Mouse (Mus musculus) layer of hippocampus, adult 9-11 months (tissue): ENCODE results near the gene Dact2.

ENCODE experiments used
- DNase-seq: peaks from one replicate; pipeline ENCODE4 v3.0.0; 2022

Dact2 gene

DNA sequence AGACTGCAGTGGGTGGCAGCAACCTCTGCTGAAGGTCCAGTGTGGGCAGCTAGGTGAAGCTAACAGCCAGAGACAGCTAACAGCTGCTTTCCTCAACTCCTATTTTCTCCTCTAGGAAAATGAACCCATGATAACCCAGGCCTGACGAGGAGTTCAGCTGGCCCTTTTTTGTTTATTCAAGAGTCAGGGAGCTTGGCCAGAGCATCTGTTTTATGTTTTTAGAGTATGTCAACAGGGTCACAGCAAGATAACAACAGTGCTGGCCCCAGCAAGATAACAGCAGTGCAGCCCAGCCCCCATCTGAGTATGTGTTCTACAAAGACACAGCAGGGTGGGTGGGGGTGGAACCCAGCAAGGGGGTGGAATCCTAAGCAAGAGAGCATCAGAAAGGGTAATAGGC is 30.6 kb downstream of the Dact2 start:
- DNase-seq: no peak

DNA sequence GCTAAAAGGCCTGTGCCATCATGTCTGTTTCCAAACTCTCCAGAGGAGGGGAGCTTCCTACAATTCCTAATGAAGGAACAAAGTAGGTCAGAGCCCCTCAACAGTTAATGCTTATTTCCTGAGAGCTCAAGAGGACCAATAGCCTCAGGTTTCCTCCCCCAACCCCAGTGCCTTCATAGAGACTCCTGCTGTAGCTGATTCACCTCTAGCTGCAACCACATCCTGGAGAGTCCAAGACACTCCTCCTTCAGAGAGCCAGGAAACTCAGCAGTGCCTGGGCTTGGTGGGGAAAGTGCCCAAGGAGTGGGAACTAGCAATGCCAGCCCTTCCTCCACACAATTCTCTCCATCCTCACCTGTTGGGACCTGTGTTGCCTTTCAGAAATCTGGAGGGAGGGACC is 31.4 kb downstream of the Dact2 start:
- no peak for DNase-seq

GRCm38 (mm10) chr17:14172184-14172583 is 31.9 kb downstream of the Dact2 start:
- DNase-seq: no peak

DNA sequence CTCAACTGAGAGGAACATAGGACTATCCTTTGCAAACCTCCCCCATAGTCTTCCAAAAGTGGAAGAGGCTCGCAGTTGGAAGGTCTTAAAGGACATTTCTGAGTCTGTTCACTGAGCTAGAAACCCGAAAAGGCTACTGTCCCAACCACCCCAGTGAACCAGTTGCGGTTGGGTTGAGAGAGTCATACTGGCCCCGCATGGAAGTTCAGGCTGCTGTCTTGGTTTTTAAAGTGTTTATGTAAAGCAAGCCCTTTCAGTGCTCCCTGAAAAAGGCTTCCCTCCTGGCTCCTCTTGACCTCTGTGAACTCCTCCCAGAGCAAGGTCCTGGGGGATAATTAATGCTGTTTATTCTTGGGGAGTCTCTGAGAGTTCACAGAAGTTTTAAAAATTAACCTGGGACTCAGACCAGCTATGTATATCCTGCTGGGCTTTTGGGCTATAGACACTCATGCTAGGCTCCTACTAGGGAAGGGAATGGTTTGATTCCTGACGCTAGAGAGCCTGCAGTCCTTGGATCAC is 33.1 kb downstream of the Dact2 start:
- no peak for DNase-seq

DNA sequence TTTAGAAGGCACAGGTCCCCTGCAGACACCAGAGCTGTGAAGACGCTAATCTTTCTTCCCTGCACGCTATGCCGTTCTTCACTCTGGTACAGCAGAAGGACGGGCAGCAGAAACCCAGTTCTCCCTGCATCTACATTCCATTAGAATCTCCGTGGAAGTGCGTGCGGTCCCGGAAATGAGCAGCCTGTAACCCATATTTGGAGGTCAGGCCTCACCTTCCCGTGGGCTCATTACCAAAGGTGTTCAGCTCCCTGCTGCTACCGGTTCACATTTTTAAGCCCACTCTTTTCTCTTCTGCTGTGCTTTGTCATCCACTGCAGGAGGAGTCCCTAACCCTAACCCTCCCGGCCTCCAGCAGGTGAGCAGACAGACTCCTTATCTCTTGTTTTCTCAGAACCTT is 34.7 kb downstream of the Dact2 start:
- no peak for DNase-seq

GRCm38 (mm10) chr17:14167594-14167993 is 36.5 kb downstream of the Dact2 start:
- no peak for DNase-seq

- no peak for DNase-seq
Observed at GRCm38 (mm10) chr17:14166746-14167432, 37.2 kb downstream of the Dact2 start.

DNA sequence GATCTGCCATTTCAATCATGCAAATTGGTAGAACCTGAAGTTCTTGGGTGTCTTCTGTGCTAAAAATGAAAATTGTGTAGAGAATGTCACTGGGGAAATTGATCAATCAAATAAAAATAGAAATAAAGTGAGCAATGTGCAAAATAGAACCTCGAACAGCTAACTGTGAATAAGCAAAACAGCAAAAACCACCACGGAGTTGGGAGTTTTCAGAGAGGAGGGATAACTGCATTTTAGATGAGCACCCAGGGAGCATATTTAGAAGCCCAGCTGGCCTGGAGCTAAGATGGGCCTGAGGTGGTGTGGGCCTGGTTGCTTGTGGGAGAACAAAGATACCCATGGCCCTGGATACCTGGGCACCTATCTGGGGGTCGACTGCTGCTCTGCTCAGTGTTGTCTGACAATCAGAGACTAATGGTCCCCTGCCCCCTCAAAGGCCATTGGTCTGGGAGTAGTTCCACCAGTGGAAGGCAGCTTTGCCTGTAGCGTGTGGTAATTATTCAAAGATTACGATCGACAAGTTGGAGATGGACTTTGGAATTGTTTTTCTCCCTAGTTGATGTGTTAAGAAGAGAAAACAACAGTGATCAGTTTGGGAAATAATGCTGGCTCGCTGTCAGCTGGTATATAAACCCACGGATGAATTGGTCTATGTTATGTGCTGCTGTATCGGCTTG is 38.0 kb downstream of the Dact2 start:
- peak; percentile 16 for DNase-seq

DNA sequence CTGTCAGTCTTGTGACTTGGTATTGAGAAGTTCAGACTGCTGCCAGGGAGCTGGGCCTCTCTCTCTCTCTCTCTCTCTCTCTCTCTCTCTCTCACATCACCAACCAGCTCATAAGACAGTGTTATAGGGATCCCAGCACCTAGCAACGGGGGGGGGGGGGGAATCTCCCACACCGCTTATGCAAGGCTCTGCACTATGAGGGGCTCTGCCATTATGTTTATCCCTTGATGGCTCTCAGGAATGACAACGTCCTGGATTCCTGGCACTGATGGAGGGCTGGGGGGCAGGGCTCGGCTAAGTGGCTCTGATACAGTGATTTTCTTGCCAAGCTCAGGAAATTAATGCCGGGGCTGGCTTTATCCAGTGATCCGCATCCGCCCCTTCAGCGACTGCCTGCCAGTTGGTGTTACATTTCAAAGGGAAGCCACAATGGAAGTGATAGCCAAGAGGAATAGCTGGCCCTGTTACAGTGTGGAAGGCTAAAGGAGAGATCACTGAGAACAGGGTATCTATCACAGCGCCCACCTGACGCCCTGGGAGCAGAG is 38.7 kb downstream of the Dact2 start:
- peak; percentile 74 for DNase-seq

- DNase-seq: no peak
Observed at GRCm38 (mm10) chr17:14160846-14161245, 43.3 kb downstream of the Dact2 start.

DNA sequence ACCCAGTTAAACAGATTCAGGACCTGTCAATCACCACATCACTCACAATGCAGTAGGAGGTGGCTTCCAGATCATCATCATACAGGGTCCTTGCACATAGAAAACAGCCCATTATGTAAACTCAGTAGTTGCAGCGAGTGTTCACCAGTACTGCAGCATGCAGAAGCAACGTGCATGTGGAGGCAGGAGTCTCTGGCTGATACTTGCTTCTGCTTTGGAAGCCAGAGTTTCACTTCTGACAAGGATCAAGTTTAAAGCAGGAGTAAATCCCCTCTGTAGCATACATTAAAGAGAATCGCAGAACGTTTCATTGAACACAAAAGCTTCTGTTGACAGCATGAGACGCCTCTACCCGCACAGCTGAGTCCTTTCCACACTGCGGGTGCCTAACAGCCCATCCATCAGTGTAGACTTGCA is 46.3 kb downstream of the Dact2 start:
- DNase-seq: no peak
